Mouse (Mus musculus): ENCODE results near the gene Elmo1. TPM values are rescaled to one million over a fixed set of nuclear protein-coding genes. Genes with fewer than 3 reads are reported as not detected.

The Elmo1 gene
- total and polyA plus RNA-seq, 3 experiments = 23.1 to 50.2 (median 32.2) TPM

- Histone ChIP-seq H3K4me1 (ENCODE audit: control insufficient read depth in 1 of 2, insufficient read depth in 2 of 2) (peaks cover 11 to 54% of the 10 kb centered on the region in 2 experiments), H3K27ac (ENCODE audit: insufficient read depth, low read depth) (peak overlapping the region; percentile 41; the same call in 1 of the 2 replicates), H3K27me3 (replicated peaks) (no peaks in the 10 kb centered on the region), H3K36me3 (replicated peaks in 1 of 2; ENCODE audit: control insufficient read depth in 1 of 2, insufficient read depth in 1 of 2, low read length in 1 of 2) (peaks cover 43 to 75% of the 10 kb centered on the region in 2 experiments), H3K4me2 (ENCODE audit: insufficient read depth, low read depth, poor library complexity, severe bottlenecking) (no peak overlapping the region), H3K79me2 (replicated peaks; ENCODE audit: control insufficient read depth, extremely low read depth, insufficient read depth, poor library complexity, severe bottlenecking) (peaks cover 5% of the 10 kb centered on the region; the same call in 1 of the 2 replicates), H3K9me3 (replicated peaks; ENCODE audit: low read length) (no peaks in the 10 kb centered on the region), H3K4me3 (replicated peaks in 1 of 3; ENCODE audit: low read depth in 2 of 3, low read length in 2 of 3, poor library complexity in 1 of 3) (no peak overlapping the region), H3K9ac (ENCODE audit: insufficient read depth, low read depth) (no peak overlapping the region)
- DNase-seq (ENCODE audit: extremely low read depth) = no peak
- TF ChIP-seq RCOR1 (conservative IDR thresholded peaks at IDR 0.05; ENCODE audit: low read depth, low read length) (no peak), TCF12 (IDR thresholded peaks at IDR 0.05; ENCODE audit: low read depth, low read length) (peak; percentile 74), TBP (conservative IDR thresholded peaks at IDR 0.05; ENCODE audit: low read depth, low read length) (no peak), MEF2A (IDR thresholded peaks at IDR 0.05; ENCODE audit: borderline replicate concordance, low read depth, low read length) (no peak), ZMIZ1 (IDR thresholded peaks at IDR 0.05; ENCODE audit: low read depth, low read length) (no peak), ELF1 (IDR thresholded peaks at IDR 0.05; ENCODE audit: low read depth, low read length) (no peak), MAFK (IDR thresholded peaks at IDR 0.05; ENCODE audit: insufficient replicate concordance, low read length) (no peak), CHD1 (IDR thresholded peaks at IDR 0.05; ENCODE audit: low read depth, low read length) (no peak), KAT2A (IDR thresholded peaks at IDR 0.05; ENCODE audit: insufficient replicate concordance, low read length) (no peak), NRF1 (IDR thresholded peaks at IDR 0.05; ENCODE audit: low read depth, low read length) (no peak), ZNF384 (IDR thresholded peaks at IDR 0.05; ENCODE audit: low read depth, low read length) (no peak), UBTF (IDR thresholded peaks at IDR 0.05; ENCODE audit: low read depth, low read length) (no peak), POLR2AphosphoS2 (IDR thresholded peaks at IDR 0.05; ENCODE audit: low read depth, low read length) (no peak), ZC3H11A (IDR thresholded peaks at IDR 0.05; ENCODE audit: low read depth, low read length) (no peak), JUN (IDR thresholded peaks at IDR 0.05; ENCODE audit: insufficient read depth, low read depth, low read length) (no peak), MAZ (IDR thresholded peaks at IDR 0.05; ENCODE audit: low read depth, low read length) (no peak), ETS1 (conservative IDR thresholded peaks at IDR 0.05; ENCODE audit: low read depth, low read length) (peak; percentile 63), BHLHE40 (IDR thresholded peaks at IDR 0.05; ENCODE audit: low read depth, low read length) (no peak), CTCF (conservative IDR thresholded peaks at IDR 0.05 in 1 of 2, IDR thresholded peaks at IDR 0.05 in 1 of 2; ENCODE audit: low read depth in 2 of 2, low read length in 2 of 2) (no peak), MYC (IDR thresholded peaks at IDR 0.05; ENCODE audit: low read depth, low read length) (0 out of 2 replicates have a peak, but pooled peaks have one; percentile 25), JUND (conservative IDR thresholded peaks at IDR 0.05; ENCODE audit: low read depth, low read length) (no peak), NELFE (IDR thresholded peaks at IDR 0.05; ENCODE audit: low read depth, low read length) (no peak)
- dilution Hi-C loops (cut with MboI; ENCODE audit: extremely low pct_ligation_motif_present, extremely low pct_unique_long_range_greater_than_20kb, low sequenced_read_pairs) (no loop called here), in situ Hi-C loops (cut with MboI; ENCODE audit: low pct_ligation_motif_present, low pct_unique_long_range_greater_than_20kb, low sequenced_read_pairs) (no loop called here)
Measured at GRCm38 (mm10) chr13:20207126-20207525, 116.7 kb downstream of the Elmo1 start.
